Mouse (Mus musculus) layer of hippocampus, postnatal 25 days (tissue): ENCODE data around the gene Spns3. TPM values are rescaled to one million over a fixed set of nuclear protein-coding genes. Genes with fewer than 3 reads are reported as not detected.

Experiments used
- DNase-seq, 2 experiments: peaks; one replicate each; pipeline ENCODE4 v3.0.0; 2022; ENCODE audit warnings: mixed read lengths in 2 of 2, low spot score in 1 of 2; ENCODE audit errors: extremely low spot score in 1 of 2
- total RNA-seq, 2 experiments: library from RNA; stranded (reverse); gene quantifications; 2 replicates each; pipeline ENCODE4 v1.2.3; 2021

Gene Spns3
- total RNA-seq, 2 experiments from 2014 or later: 0.15 to 0.28 TPM

GRCm38 (mm10) chr11:72488753-72489271 is 61.5 kb downstream of the Spns3 start:
- DNase-seq: peak; percentile 56 to 63

GRCm38 (mm10) chr11:72487739-72488138 is 62.6 kb downstream of the Spns3 start:
- DNase-seq: no peak

GRCm38 (mm10) chr11:72487171-72487570 is 63.1 kb downstream of the Spns3 start:
- DNase-seq: no peak

- no peak for DNase-seq
Measured at GRCm38 (mm10) chr11:72485960-72486359, 64.3 kb downstream of the Spns3 start.

GRCm38 (mm10) chr11:72485157-72485556 is 65.1 kb downstream of the Spns3 start:
- no peak for DNase-seq

- DNase-seq: no peak
Measured at GRCm38 (mm10) chr11:72484549-72484948, 65.8 kb downstream of the Spns3 start.

- DNase-seq: no peak
Measured at GRCm38 (mm10) chr11:72481952-72482351, 68.4 kb downstream of the Spns3 start.

- DNase-seq: no peak
Measured at GRCm38 (mm10) chr11:72481313-72481712, 69.0 kb downstream of the Spns3 start.

- DNase-seq: no peak
Measured at GRCm38 (mm10) chr11:72479499-72479898, 70.8 kb downstream of the Spns3 start.

- DNase-seq: no peak
Measured at GRCm38 (mm10) chr11:72478228-72478627, 72.1 kb downstream of the Spns3 start.

GRCm38 (mm10) chr11:72477653-72478052 is 72.7 kb downstream of the Spns3 start:
- DNase-seq: no peak

GRCm38 (mm10) chr11:72477182-72477581 is 73.1 kb downstream of the Spns3 start:
- no peak for DNase-seq

GRCm38 (mm10) chr11:72476074-72476625 is 74.2 kb downstream of the Spns3 start:
- no peak for DNase-seq

- DNase-seq: no peak
Measured at GRCm38 (mm10) chr11:72475408-72475807, 74.9 kb downstream of the Spns3 start.

GRCm38 (mm10) chr11:72474926-72475325 is 75.4 kb downstream of the Spns3 start:
- no peak for DNase-seq

- no peak for DNase-seq
Measured at GRCm38 (mm10) chr11:72473540-72473939, 76.8 kb downstream of the Spns3 start.

GRCm38 (mm10) chr11:72471381-72471780 is 78.9 kb downstream of the Spns3 start:
- DNase-seq: no peak

GRCm38 (mm10) chr11:72470004-72470403 is 80.3 kb downstream of the Spns3 start:
- no peak for DNase-seq

- peak in 1 of 2 experiments; percentile 47 for DNase-seq
Measured at GRCm38 (mm10) chr11:72469217-72469616, 81.1 kb downstream of the Spns3 start.

- no peak for DNase-seq
Measured at GRCm38 (mm10) chr11:72468525-72468924, 81.8 kb downstream of the Spns3 start.

GRCm38 (mm10) chr11:72466694-72467507 is 83.4 kb downstream of the Spns3 start:
- no peak for DNase-seq
